Mouse (Mus musculus): ENCODE measurements around the gene Pttg1ip. TPM values are rescaled to one million over a fixed set of nuclear protein-coding genes. Genes with fewer than 3 reads are reported as not detected.

Gene Pttg1ip
- polyA plus RNA-seq, 1 experiment from 2014 or later = 68.6 TPM

- H3K27me3 ChIP-seq (replicated peaks) = no peaks in the 10 kb centered on the region
- 100% methylated on average over 1 of the region's 1 CpGs for WGBS
- H3K9me3 ChIP-seq = no peaks in the 10 kb centered on the region
- H3K36me3 ChIP-seq (replicated peaks) = peaks cover 8% of the 10 kb centered on the region
- peaks cover 5% of the 10 kb centered on the region for H3K4me1 ChIP-seq
- no peak for ATAC-seq (replicated peaks)
- H3K4me2 ChIP-seq = no peak overlapping the region
- H3K9ac ChIP-seq = no peak overlapping the region
- H3K4me3 ChIP-seq = no peak overlapping the region
- no peak overlapping the region for H3K27ac ChIP-seq
Observed at GRCm38 (mm10) chr10:77629970-77630369, 48.5 kb downstream of the Pttg1ip start.

- no peak overlapping the region for H3K27ac ChIP-seq
- ATAC-seq (replicated peaks) = no peak
- no peak overlapping the region for H3K9ac ChIP-seq
- H3K4me3 ChIP-seq = no peak overlapping the region
- 0 out of 2 replicates have a peak, but pooled peaks cover 7% of the 10 kb centered on the region for H3K4me1 ChIP-seq
- WGBS = 73% methylated on average over 6 of the region's 6 CpGs
- peaks cover 8% of the 10 kb centered on the region for H3K36me3 ChIP-seq (replicated peaks)
- no peak overlapping the region for H3K4me2 ChIP-seq
- H3K9me3 ChIP-seq = no peaks in the 10 kb centered on the region
- no peaks in the 10 kb centered on the region for H3K27me3 ChIP-seq (replicated peaks)
Observed at GRCm38 (mm10) chr10:77634016-77634415, 52.5 kb downstream of the Pttg1ip start.

- 54% methylated on average over 13 of the region's 13 CpGs for WGBS
- Histone ChIP-seq H3K4me2 (no peak overlapping the region), H3K36me3 (replicated peaks) (peaks cover 8% of the 10 kb centered on the region), H3K27ac (no peak overlapping the region), H3K9me3 (no peaks in the 10 kb centered on the region), H3K9ac (no peak overlapping the region), H3K27me3 (replicated peaks) (no peaks in the 10 kb centered on the region), H3K4me3 (no peak overlapping the region), H3K4me1 (0 out of 2 replicates have a peak, but pooled peaks cover 8% of the 10 kb centered on the region)
- ATAC-seq (replicated peaks) = 0 out of 2 replicates have a peak, but pooled peaks have one; percentile 39
Observed at GRCm38 (mm10) chr10:77634452-77635231, 53.1 kb downstream of the Pttg1ip start.

- Histone ChIP-seq H3K4me3 (no peak overlapping the region), H3K4me1 (0 out of 2 replicates have a peak, but pooled peaks cover 8% of the 10 kb centered on the region), H3K27ac (no peak overlapping the region), H3K27me3 (replicated peaks) (no peaks in the 10 kb centered on the region), H3K4me2 (no peak overlapping the region), H3K36me3 (replicated peaks) (peaks cover 7% of the 10 kb centered on the region; the same call in 1 of the 2 replicates), H3K9me3 (no peaks in the 10 kb centered on the region), H3K9ac (no peak overlapping the region)
- 94% methylated on average over 7 of the region's 7 CpGs for WGBS
- ATAC-seq (replicated peaks) = no peak
Observed at GRCm38 (mm10) chr10:77636234-77636922, 54.9 kb downstream of the Pttg1ip start.

- H3K27ac ChIP-seq = no peak overlapping the region
- H3K4me2 ChIP-seq = no peak overlapping the region
- no peaks in the 10 kb centered on the region for H3K9me3 ChIP-seq
- ATAC-seq (replicated peaks) = no peak
- H3K36me3 ChIP-seq (replicated peaks) = peaks cover 11% of the 10 kb centered on the region; the same call in 1 of the 2 replicates
- 0 out of 2 replicates have a peak, but pooled peaks cover 8% of the 10 kb centered on the region for H3K4me1 ChIP-seq
- no peak overlapping the region for H3K4me3 ChIP-seq
- no peak overlapping the region for H3K9ac ChIP-seq
- WGBS = 74% methylated on average over 6 of the region's 6 CpGs
- no peaks in the 10 kb centered on the region for H3K27me3 ChIP-seq (replicated peaks)
Observed at GRCm38 (mm10) chr10:77638956-77639355, 57.4 kb downstream of the Pttg1ip start.

GRCm38 (mm10) chr10:77643160-77643559 is 61.6 kb downstream of the Pttg1ip start:
- no peak overlapping the region for H3K27ac ChIP-seq
- no peaks in the 10 kb centered on the region for H3K9me3 ChIP-seq
- 86% methylated on average over 7 of the region's 7 CpGs for WGBS
- H3K36me3 ChIP-seq (replicated peaks) = peaks cover 29% of the 10 kb centered on the region; the same call in 1 of the 2 replicates
- no peak overlapping the region for H3K4me2 ChIP-seq
- H3K4me3 ChIP-seq = no peak overlapping the region
- H3K4me1 ChIP-seq = 0 out of 2 replicates have a peak, but pooled peaks cover 5% of the 10 kb centered on the region
- ATAC-seq (replicated peaks) = no peak
- no peaks in the 10 kb centered on the region for H3K27me3 ChIP-seq (replicated peaks)
- no peak overlapping the region for H3K9ac ChIP-seq

GRCm38 (mm10) chr10:77645571-77645970 is 64.1 kb downstream of the Pttg1ip start:
- no peaks in the 10 kb centered on the region for H3K9me3 ChIP-seq
- H3K27ac ChIP-seq = no peak overlapping the region
- H3K27me3 ChIP-seq (replicated peaks) = no peaks in the 10 kb centered on the region
- peaks cover 29% of the 10 kb centered on the region; the same call in 1 of the 2 replicates for H3K36me3 ChIP-seq (replicated peaks)
- H3K4me1 ChIP-seq = no peaks in the 10 kb centered on the region
- no peak overlapping the region for H3K4me2 ChIP-seq
- H3K4me3 ChIP-seq = no peak overlapping the region
- WGBS = 97% methylated on average over 5 of the region's 5 CpGs
- no peak for ATAC-seq (replicated peaks)
- no peak overlapping the region for H3K9ac ChIP-seq

- WGBS = 71% methylated on average over 1 of the region's 1 CpGs
- H3K9me3 ChIP-seq = no peaks in the 10 kb centered on the region
- H3K27me3 ChIP-seq (replicated peaks) = no peaks in the 10 kb centered on the region
- no peak overlapping the region for H3K4me3 ChIP-seq
- H3K4me1 ChIP-seq = no peaks in the 10 kb centered on the region
- H3K4me2 ChIP-seq = no peak overlapping the region
- no peak overlapping the region for H3K27ac ChIP-seq
- no peak overlapping the region for H3K9ac ChIP-seq
- ATAC-seq (replicated peaks) = no peak
- peaks cover 17% of the 10 kb centered on the region; the same call in 1 of the 2 replicates for H3K36me3 ChIP-seq (replicated peaks)
Observed at GRCm38 (mm10) chr10:77647461-77647860, 65.9 kb downstream of the Pttg1ip start.

- no peak overlapping the region for H3K9ac ChIP-seq
Observed at GRCm38 (mm10) chr10:77647901-77648300, 66.4 kb downstream of the Pttg1ip start.

More at GRCm38 (mm10) chr10:77647901-77648300, 66.4 kb downstream of the Pttg1ip start:
- Histone ChIP-seq H3K4me3 (no peak overlapping the region), H3K27ac (no peak overlapping the region), H3K27me3 (replicated peaks) (no peaks in the 10 kb centered on the region), H3K4me1 (no peaks in the 10 kb centered on the region), H3K9me3 (no peaks in the 10 kb centered on the region), H3K4me2 (no peak overlapping the region), H3K36me3 (replicated peaks) (peaks cover 17% of the 10 kb centered on the region; the same call in 1 of the 2 replicates)
- 89% methylated on average over 8 of the region's 8 CpGs for WGBS
- no peak for ATAC-seq (replicated peaks)

MicroRNAs within 50 kb of the gene (microRNA counts, 519-probe panel; counts per million panel counts)
- microRNA mmu-miR-1930 = not detected

Small RNAs within 50 kb of the gene (microRNA-seq; reads per million reads assigned to microRNA genes)
- 12.7 reads per million, percentile 31 among the genes with 10 or more reads in this experiment for gene Mir1930

Other genes starting within 250 kb of the Pttg1ip start
- gene Adarb1, start 163.4 kb upstream of the Pttg1ip start, polyA plus RNA-seq (2015; fragmentation: Nextera tagmentation; extraction: Ambion mirVana) = 18.1 and 18.2 TPM in 2 replicates
- gene Fam207a, start 65.9 kb upstream of the Pttg1ip start, polyA plus RNA-seq (2015; fragmentation: Nextera tagmentation; extraction: Ambion mirVana) = 48.0 and 52.8 TPM in 2 replicates
- gene Itgb2, start 51.5 kb upstream of the Pttg1ip start, polyA plus RNA-seq (2015; fragmentation: Nextera tagmentation; extraction: Ambion mirVana) = 0.81 and 0.87 TPM in 2 replicates
- gene Sumo3, start 24.4 kb downstream of the Pttg1ip start, polyA plus RNA-seq (2015; fragmentation: Nextera tagmentation; extraction: Ambion mirVana) = 308 and 325 TPM in 2 replicates
- 2.5 TPM in 1 of 2 replicates, not detected in the other for gene Gm49325, start 24.5 kb downstream of the Pttg1ip start, polyA plus RNA-seq (2015; fragmentation: Nextera tagmentation; extraction: Ambion mirVana)
- 91.1 and 97.2 TPM in 2 replicates for gene Ube2g2, start 40.6 kb downstream of the Pttg1ip start, polyA plus RNA-seq (2015; fragmentation: Nextera tagmentation; extraction: Ambion mirVana)
- 1.5 and 1.7 TPM in 2 replicates for gene Tspear, start 104.8 kb downstream of the Pttg1ip start, polyA plus RNA-seq (2015; fragmentation: Nextera tagmentation; extraction: Ambion mirVana)
- gene Gm19402, start 109.0 kb downstream of the Pttg1ip start, polyA plus RNA-seq (2015; fragmentation: Nextera tagmentation; extraction: Ambion mirVana) = not detected in 2 replicates
- not detected in 2 replicates for gene Gm9508, start 115.5 kb downstream of the Pttg1ip start, polyA plus RNA-seq (2015; fragmentation: Nextera tagmentation; extraction: Ambion mirVana)
- gene Gm10272, start 124.9 kb downstream of the Pttg1ip start, polyA plus RNA-seq (2015; fragmentation: Nextera tagmentation; extraction: Ambion mirVana) = not detected in 2 replicates
- not detected in 2 replicates for gene Gm10024, start 129.7 kb downstream of the Pttg1ip start, polyA plus RNA-seq (2015; fragmentation: Nextera tagmentation; extraction: Ambion mirVana)
- not detected in 2 replicates for gene Gm10142, start 134.1 kb downstream of the Pttg1ip start, polyA plus RNA-seq (2015; fragmentation: Nextera tagmentation; extraction: Ambion mirVana)
- not detected in 2 replicates for gene Krtap12-1, start 138.9 kb downstream of the Pttg1ip start, polyA plus RNA-seq (2015; fragmentation: Nextera tagmentation; extraction: Ambion mirVana)
- not detected in 2 replicates for gene Gm10100, start 144.8 kb downstream of the Pttg1ip start, polyA plus RNA-seq (2015; fragmentation: Nextera tagmentation; extraction: Ambion mirVana)
- not detected in 2 replicates for gene Gm18596, start 160.9 kb downstream of the Pttg1ip start, polyA plus RNA-seq (2015; fragmentation: Nextera tagmentation; extraction: Ambion mirVana)
- not detected in 2 replicates for gene Gm9736, start 169.6 kb downstream of the Pttg1ip start, polyA plus RNA-seq (2015; fragmentation: Nextera tagmentation; extraction: Ambion mirVana)
- gene Gm3233, start 178.0 kb downstream of the Pttg1ip start, polyA plus RNA-seq (2015; fragmentation: Nextera tagmentation; extraction: Ambion mirVana) = not detected in 2 replicates
- not detected in 2 replicates for gene Gm3238, start 189.6 kb downstream of the Pttg1ip start, polyA plus RNA-seq (2015; fragmentation: Nextera tagmentation; extraction: Ambion mirVana)
- not detected in 2 replicates for gene Gm7138, start 195.2 kb downstream of the Pttg1ip start, polyA plus RNA-seq (2015; fragmentation: Nextera tagmentation; extraction: Ambion mirVana)
- gene Gm3250, start 200.8 kb downstream of the Pttg1ip start, polyA plus RNA-seq (2015; fragmentation: Nextera tagmentation; extraction: Ambion mirVana) = not detected in 2 replicates
- not detected in 2 replicates for gene Gm7137, start 206.5 kb downstream of the Pttg1ip start, polyA plus RNA-seq (2015; fragmentation: Nextera tagmentation; extraction: Ambion mirVana)
- not detected in 2 replicates for gene Gm9639, start 213.4 kb downstream of the Pttg1ip start, polyA plus RNA-seq (2015; fragmentation: Nextera tagmentation; extraction: Ambion mirVana)
- gene Gm19668, start 217.4 kb downstream of the Pttg1ip start, polyA plus RNA-seq (2015; fragmentation: Nextera tagmentation; extraction: Ambion mirVana) = not detected in 2 replicates
- gene Gm9507, start 230.1 kb downstream of the Pttg1ip start, polyA plus RNA-seq (2015; fragmentation: Nextera tagmentation; extraction: Ambion mirVana) = not detected in 2 replicates
- not detected in 2 replicates for gene Gm2696, start 233.0 kb downstream of the Pttg1ip start, polyA plus RNA-seq (2015; fragmentation: Nextera tagmentation; extraction: Ambion mirVana)
- not detected in 2 replicates for gene Krtap10-4, start 245.4 kb downstream of the Pttg1ip start, polyA plus RNA-seq (2015; fragmentation: Nextera tagmentation; extraction: Ambion mirVana)